Comparison of ENCODE assay signal across 11 mouse cellular contexts in genomic region chr5:116569629-116570028, GRCm38 (mm10). TPM values are rescaled to one million over a fixed set of nuclear protein-coding genes. Genes with fewer than 3 reads are reported as not detected.
DNase-seq lines count a peak whose midpoint lies in the region; ATAC-seq lines count a peak whose summit lies in the region.
"Had no signal": no experiment of that assay in that cellular context is flagged by ENCODE, and none has a peak within 500 bp of the region (broad histone marks: within the 10 kb centered on the region; RNA-seq: fewer than 3 reads in every experiment).

No protein-coding gene starts in this region.

- H3K27ac ChIP-seq in forebrain, embryonic 16.5 days (ENCODE audit: low read length) = peak overlapping the region; percentile 68
- H3K27ac ChIP-seq in midbrain, embryonic 11.5 days (ENCODE audit: low read depth, low read length) = peak overlapping the region; percentile 72
- no peak overlapping the region for H3K27ac ChIP-seq in stomach, embryonic 15.5 days
- H3K27ac ChIP-seq: heart, embryonic 15.5 days; liver, embryonic 14.5 days had no signal

- no peaks in the 10 kb centered on the region for H3K27me3 ChIP-seq in forebrain, embryonic 16.5 days (replicated peaks; ENCODE audit: control insufficient read depth, insufficient read depth, low read length)
- no peaks in the 10 kb centered on the region for H3K27me3 ChIP-seq in midbrain, embryonic 11.5 days (ENCODE audit: control insufficient read depth, insufficient read depth, low read length)
- no peaks in the 10 kb centered on the region for H3K27me3 ChIP-seq in stomach, embryonic 15.5 days (replicated peaks)

- H3K4me1 ChIP-seq in forebrain, embryonic 16.5 days (replicated peaks; ENCODE audit: control insufficient read depth, insufficient read depth, low read length) = peaks cover 74% of the 10 kb centered on the region
- H3K4me1 ChIP-seq in midbrain, embryonic 11.5 days (ENCODE audit: control insufficient read depth, insufficient read depth, low read length) = peaks cover 59% of the 10 kb centered on the region
- H3K4me1 ChIP-seq in stomach, embryonic 15.5 days = no peaks in the 10 kb centered on the region
- H3K4me1 ChIP-seq: heart, embryonic 15.5 days had no signal

- 0 out of 2 replicates have a peak overlapping the region, but pooled peaks have one; percentile 1 for H3K4me2 ChIP-seq in forebrain, embryonic 16.5 days (ENCODE audit: low read length)
- H3K4me2 ChIP-seq in midbrain, embryonic 11.5 days = peak overlapping the region; percentile 6; the same call in 1 of the 2 replicates
- no peak overlapping the region for H3K4me2 ChIP-seq in stomach, embryonic 15.5 days
- H3K4me2 ChIP-seq: heart, embryonic 15.5 days had no signal

- ATAC-seq in cerebellum, adult (ENCODE audit: insufficient number of reproducible peaks, low FRiP score, low TSS enrichment) = no peak
- peak; percentile 76 for ATAC-seq in forebrain, embryonic 16.5 days
- ATAC-seq in midbrain, embryonic 11.5 days (ENCODE audit: low FRiP score) = peak; percentile 88
- ATAC-seq in stomach, embryonic 15.5 days (ENCODE audit: insufficient read depth, low FRiP score, low read depth) = peak; percentile 35; the same call in 1 of the 2 replicates

- DNase-seq in cerebellum, postnatal 14 days = peak; percentile 74 to 80
- peak; percentile 97 for DNase-seq in midbrain, embryonic 11.5 days (ENCODE audit: low spot score, missing footprints)
- DNase-seq in lung, postnatal 14 days = no peak
- DNase-seq in thymus, postnatal 25 days = no peak
- DNase-seq in kidney, postnatal 36 days = no peak

- no peaks in the 10 kb centered on the region for H3K36me3 ChIP-seq in forebrain, embryonic 16.5 days (ENCODE audit: control insufficient read depth, insufficient read depth)
- no peaks in the 10 kb centered on the region for H3K36me3 ChIP-seq in midbrain, embryonic 11.5 days (ENCODE audit: control insufficient read depth, insufficient read depth, low read length)
- H3K36me3 ChIP-seq in stomach, embryonic 15.5 days = no peaks in the 10 kb centered on the region
- H3K36me3 ChIP-seq: heart, embryonic 15.5 days had no signal

- 2% methylated on average over 9 of the region's 9 CpGs for WGBS in forebrain, embryonic 16.5 days
- 0% methylated on average over 9 of the region's 9 CpGs for WGBS in midbrain, embryonic 11.5 days
- WGBS in stomach, embryonic 15.5 days = 6% methylated on average over 9 of the region's 9 CpGs

- no peaks in the 10 kb centered on the region for H3K9me3 ChIP-seq in forebrain, embryonic 16.5 days (ENCODE audit: control insufficient read depth, low read length)
- no peaks in the 10 kb centered on the region for H3K9me3 ChIP-seq in midbrain, embryonic 11.5 days (ENCODE audit: control insufficient read depth, low read length)
- no peaks in the 10 kb centered on the region for H3K9me3 ChIP-seq in stomach, embryonic 15.5 days
- H3K9me3 ChIP-seq: heart, embryonic 15.5 days had no signal

- H3K4me3 ChIP-seq in forebrain, embryonic 16.5 days (replicated peaks; ENCODE audit: low read length) = no peak overlapping the region
- no peak overlapping the region for H3K4me3 ChIP-seq in midbrain, embryonic 11.5 days (ENCODE audit: low read depth, low read length)
- H3K4me3 ChIP-seq in stomach, embryonic 15.5 days (replicated peaks) = no peak overlapping the region
- H3K4me3 ChIP-seq: heart, embryonic 15.5 days; myocyte had no signal

- H3K9ac ChIP-seq in forebrain, embryonic 16.5 days (replicated peaks; ENCODE audit: low read depth, low read length) = no peak overlapping the region; the same call in 1 of the 2 replicates
- peak overlapping the region; percentile 21; the same call in 1 of the 2 replicates for H3K9ac ChIP-seq in midbrain, embryonic 11.5 days (ENCODE audit: low read length)
- H3K9ac ChIP-seq in stomach, embryonic 15.5 days = no peak overlapping the region
- H3K9ac ChIP-seq: heart, embryonic 15.5 days; liver, embryonic 14.5 days had no signal

RNA-seq across cellular contexts. Expression of gene Srrm4, which starts 22.0 kb away (rescaled TPM):
- 32.4 and 33.9 TPM in 2 replicates for polyA plus RNA-seq in forebrain, embryonic 16.5 days (2015; fragmentation: Nextera tagmentation; extraction: Ambion mirVana)
- polyA plus RNA-seq in midbrain, embryonic 11.5 days (2014; fragmentation: Nextera tagmentation; extraction: Ambion mirVana) = 17.3 and 17.4 TPM in 2 replicates
- polyA plus RNA-seq in stomach, embryonic 15.5 days (2015; fragmentation: Nextera tagmentation; extraction: Ambion mirVana) = 1.3 and 1.4 TPM in 2 replicates

Comparison
In these comparisons a context has a peak if more than half of its experiments do, and no peak if none do; other contexts are left out.
1. DNase-seq: peak in cerebellum, postnatal 14 days (2 of 2) and midbrain, embryonic 11.5 days (single experiment); none in lung, postnatal 14 days (single experiment), thymus, postnatal 25 days (single experiment) and kidney, postnatal 36 days (0 of 2).